Mouse (Mus musculus) bone marrow macrophage, adult 2 months (primary cell): ENCODE measurements at regions not wholly inside any gene's neighbourhood (a gene's known extent, or its start where the extent isn't known, plus 50 kb on each side); places are given as distances from the start of the nearest gene placed in this dataset.

ENCODE experiments used
- CTCF ChIP-seq: IDR thresholded peaks from 2 replicates; pipeline ENCODE4 v1.5.1; 2012; ENCODE audit warnings: low read depth, mild to moderate bottlenecking, low read length, moderate library complexity
- POLR2A ChIP-seq: IDR thresholded peaks from 2 replicates; pipeline ENCODE4 v1.6.1; 2012; ENCODE audit warnings: mild to moderate bottlenecking, low read depth, low read length, borderline replicate concordance

DNA sequence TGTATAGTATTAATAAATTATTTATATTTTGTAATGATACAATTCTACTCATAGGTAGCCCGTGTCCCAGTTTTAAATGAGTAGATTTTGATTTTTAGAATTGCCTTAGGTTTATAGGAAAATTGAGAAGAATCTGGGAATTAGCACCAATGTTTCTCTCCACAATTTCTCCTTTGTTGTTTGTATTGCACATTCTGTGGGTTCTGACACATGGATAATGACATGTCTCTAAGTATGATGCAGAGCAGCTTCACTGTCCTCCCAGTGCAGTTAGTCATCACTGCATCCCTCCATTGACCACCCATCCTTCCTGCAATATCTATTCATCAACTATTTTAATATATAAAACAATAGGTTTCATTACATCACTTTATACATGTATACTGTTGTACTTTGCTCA lies 464.6 kb upstream of the Adamts5 start:
- no peak for TF ChIP-seq CTCF
- no peak for TF ChIP-seq POLR2A
